Mouse (Mus musculus) layer of hippocampus, adult 9-10 months (tissue): ENCODE data around the gene Gli3.

Experiments
- DNase-seq: peaks from one replicate; pipeline ENCODE4 v3.0.0; 2022; ENCODE audit warnings: low spot score

The Gli3 gene

DNA sequence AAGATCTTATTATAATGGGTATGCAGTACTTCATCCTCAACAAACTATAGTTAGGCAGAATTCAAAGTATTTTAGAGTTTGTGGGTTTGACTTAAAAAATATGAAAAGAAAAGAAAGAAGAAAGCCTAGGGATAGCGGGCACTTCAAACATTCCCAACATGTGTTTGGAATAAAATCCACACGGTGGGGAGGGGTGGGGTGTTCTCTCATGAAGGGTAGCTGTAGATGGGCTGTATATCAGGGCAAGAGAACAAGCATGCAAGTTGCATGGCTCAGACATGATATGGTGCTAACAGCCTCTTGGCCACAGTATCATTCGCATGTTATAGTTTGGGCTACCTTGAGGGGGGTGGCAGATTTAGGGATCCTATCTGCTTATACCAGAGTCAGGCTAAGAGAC lies 89.0 kb downstream of the Gli3 start:
- DNase-seq = no peak

GRCm38 (mm10) chr13:15556646-15557098 lies 93.6 kb downstream of the Gli3 start:
- DNase-seq = no peak

DNA sequence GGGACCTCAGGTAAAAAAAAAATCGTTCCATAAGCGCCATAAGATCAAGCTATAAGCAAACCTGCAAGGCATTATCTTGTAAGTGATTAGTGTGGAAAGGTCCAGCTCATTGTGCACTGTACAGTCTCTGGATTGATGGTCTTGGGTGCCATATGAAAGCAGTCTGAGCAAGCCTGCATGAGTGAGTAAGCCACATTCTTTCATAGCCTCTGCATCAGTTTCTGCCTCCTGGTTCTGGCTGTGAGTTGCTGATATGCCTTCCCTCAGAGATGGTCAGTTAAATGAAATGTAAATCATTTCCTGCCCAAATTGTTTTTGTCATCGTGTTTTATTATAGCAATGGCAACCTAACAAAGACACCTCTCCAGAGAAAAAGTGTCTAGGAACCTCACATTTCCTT lies 98.4 kb downstream of the Gli3 start:
- no peak for DNase-seq

GRCm38 (mm10) chr13:15570908-15571568 lies 108.0 kb downstream of the Gli3 start:
- DNase-seq = no peak

DNA sequence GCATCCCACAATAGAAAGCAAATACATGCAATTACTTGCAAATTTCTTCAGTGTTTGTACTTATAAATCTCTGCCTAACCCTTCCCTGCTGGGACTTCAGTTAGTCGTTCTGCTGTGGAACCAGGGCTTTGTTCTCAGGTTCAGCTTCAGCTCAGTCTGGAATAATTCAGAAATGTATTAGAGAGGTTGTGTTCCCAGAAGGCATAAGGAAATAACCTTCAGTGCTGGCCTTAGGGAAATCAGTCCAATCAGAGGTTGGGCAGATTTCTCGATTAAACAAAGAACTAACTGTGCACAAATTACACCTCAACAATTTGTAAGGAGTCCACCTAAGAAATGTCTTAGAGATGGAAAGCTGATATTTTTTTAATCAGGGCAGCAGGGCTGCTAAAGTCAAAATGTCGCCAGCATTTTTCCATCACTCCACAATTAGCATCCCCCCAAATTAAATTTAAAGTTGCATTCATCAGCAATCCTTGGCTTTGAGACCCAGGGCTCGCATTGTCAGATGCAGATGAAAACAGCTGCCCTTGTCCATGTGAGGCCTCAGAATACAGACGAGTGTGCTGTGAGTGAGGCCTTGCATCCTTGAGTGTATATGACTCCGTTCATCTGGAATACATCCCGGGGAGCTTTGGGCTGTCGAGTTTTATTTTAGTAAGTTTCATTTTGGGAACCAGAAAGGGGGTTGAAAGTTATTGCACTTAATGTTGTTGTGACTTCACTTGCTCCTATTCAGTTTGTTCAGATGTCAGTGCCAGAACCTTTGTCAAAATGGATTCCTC lies 114.3 kb downstream of the Gli3 start:
- no peak for DNase-seq

GRCm38 (mm10) chr13:15580458-15580857 lies 117.4 kb downstream of the Gli3 start:
- DNase-seq = no peak

DNA sequence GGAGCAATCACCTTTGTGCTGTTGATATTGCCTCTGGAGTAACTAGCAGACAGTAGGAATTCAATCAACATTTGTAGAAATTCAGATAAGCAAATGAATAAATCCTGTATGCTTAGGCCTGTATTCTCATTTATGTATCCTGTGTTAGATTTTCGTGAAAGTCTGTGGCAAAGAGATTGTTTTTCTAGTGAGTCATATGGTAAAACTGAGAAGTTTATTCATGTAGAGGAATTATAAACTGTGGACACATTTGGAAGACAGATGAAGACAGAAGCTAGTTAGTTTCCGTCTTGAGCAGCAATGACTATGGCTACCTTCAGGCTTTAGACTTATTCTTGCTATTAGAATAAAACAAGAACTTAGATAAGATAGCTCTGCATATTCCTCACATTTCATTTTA lies 122.9 kb downstream of the Gli3 start:
- DNase-seq = no peak

GRCm38 (mm10) chr13:15588278-15589272 lies 125.5 kb downstream of the Gli3 start:
- DNase-seq = no peak

GRCm38 (mm10) chr13:15590326-15590933 lies 127.4 kb downstream of the Gli3 start:
- no peak for DNase-seq

GRCm38 (mm10) chr13:15596667-15597066 lies 133.6 kb downstream of the Gli3 start:
- no peak for DNase-seq

DNA sequence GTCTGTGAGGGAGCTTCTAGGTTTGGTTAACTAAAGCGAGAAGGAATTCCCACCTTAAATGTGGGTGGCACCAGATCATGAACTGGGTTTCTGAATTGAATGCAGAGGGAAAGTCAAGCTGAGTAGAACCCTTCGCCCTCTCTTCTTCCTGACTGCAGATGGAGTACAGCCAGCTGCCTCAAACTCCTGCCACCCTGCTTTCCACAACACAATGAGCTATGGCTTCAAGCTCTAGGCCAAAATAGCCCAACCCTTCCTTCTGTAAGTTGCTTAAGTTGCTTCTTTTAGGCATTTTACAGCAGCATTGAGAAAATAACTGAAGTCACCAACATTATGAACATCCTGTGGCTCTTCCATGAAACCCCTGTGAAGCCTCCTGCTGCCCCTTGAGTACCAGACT lies 136.7 kb downstream of the Gli3 start:
- DNase-seq = no peak

GRCm38 (mm10) chr13:15602161-15602560 lies 139.1 kb downstream of the Gli3 start:
- DNase-seq = no peak

- no peak for DNase-seq
Measured at GRCm38 (mm10) chr13:15602677-15603221, 139.7 kb downstream of the Gli3 start.

DNA sequence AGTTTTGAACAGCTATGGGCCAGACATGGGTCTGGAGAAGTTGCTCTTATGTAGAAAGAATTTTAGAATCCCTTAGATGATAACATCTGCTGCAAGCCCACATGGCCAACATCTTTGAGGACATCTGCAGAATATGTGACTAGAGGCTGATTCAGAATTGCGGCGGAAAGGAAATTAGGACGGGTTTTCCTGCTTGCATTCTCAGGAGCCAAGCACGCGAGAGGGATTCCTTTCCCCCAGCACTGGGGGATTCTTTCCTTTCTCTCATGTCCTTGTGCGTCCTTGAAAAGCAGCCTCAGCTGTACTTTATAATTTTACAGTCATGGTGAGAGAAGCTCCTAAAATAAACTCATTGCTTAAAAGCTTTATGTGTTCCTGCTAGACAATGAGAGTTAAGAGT lies 141.0 kb downstream of the Gli3 start:
- DNase-seq = no peak

- DNase-seq = no peak
Measured at GRCm38 (mm10) chr13:15617423-15617822, 154.4 kb downstream of the Gli3 start.

DNA sequence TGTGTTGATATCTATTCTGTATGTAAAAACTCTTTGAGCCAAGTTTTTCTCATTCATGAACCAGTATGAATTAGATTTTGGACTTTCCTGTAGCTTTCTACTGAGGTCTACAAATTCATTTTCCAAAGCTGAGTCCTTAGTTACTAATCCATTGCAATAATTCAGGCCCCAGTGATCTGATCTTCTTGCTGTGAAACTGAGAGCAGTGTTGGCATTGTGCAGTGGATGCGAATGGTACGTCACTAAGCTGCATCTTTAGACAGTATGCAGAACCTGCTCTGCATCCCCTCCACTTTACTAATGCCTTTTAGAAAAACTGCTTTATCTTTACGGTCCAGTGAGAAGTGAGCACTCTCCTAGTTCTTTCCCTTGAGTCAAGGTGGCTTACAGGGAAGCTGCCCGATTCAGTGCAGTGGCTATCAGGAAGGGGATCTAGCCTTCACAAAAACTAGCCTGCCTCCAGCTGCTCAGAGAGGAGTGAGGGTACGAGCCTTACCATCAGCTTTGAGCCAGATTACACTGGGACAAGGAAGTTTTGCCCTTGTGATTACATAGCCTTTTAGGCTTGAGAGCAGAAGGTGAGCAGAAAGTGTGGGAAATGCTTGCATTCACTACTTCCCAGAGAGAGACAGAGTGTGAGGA lies 155.1 kb downstream of the Gli3 start:
- no peak for DNase-seq

- no peak for DNase-seq
Measured at GRCm38 (mm10) chr13:15621009-15621408, 158.0 kb downstream of the Gli3 start.

GRCm38 (mm10) chr13:15624490-15625353 lies 161.7 kb downstream of the Gli3 start:
- no peak for DNase-seq

DNA sequence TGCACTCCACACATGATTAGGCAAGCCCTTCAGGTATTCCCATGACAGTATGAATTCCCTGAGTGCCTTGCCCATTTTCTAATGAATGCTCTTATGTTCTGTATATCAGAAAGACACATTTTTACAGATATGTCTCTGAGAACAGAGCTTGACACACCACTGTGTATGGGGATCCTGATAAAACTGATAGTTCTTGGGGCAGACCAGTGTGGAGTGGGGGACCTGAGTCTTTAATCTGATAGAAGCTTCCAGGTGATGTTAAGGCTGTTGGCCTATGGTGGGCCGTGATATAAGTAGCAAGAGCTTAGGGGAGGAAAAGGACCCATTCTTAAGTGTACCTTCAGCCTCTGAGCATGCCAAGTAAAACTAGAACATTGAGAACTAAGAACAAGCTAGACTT lies 178.5 kb downstream of the Gli3 start:
- no peak for DNase-seq

GRCm38 (mm10) chr13:15660502-15660901 lies 197.5 kb downstream of the Gli3 start:
- no peak for DNase-seq
